Mouse (Mus musculus) limb, embryonic 14.5 days (tissue): ENCODE data around the gene Amph. TPM values are rescaled to one million over a fixed set of nuclear protein-coding genes. Genes with fewer than 3 reads are reported as not detected.

ENCODE experiments used
- ATAC-seq: fragments of 200-750 bp; cut with Nextera tagmentation; 2 replicates; pipeline ENCODE4 v1.8.0; 2017; ENCODE audit warnings: low read depth, moderate number of reproducible peaks, moderate TSS enrichment; ENCODE audit not compliant: low FRiP score
- DNase-seq: peaks from one replicate; pipeline ENCODE4 v3.0.0-alpha.2; 2015; ENCODE audit warnings: low spot score
- H3K27ac ChIP-seq: fragments of 300-500 bp; sonication (generic); replicated peaks from 2 replicates; pipeline ENCODE4 v1.5.1; 2014; ENCODE audit warnings: low read depth, mild to moderate bottlenecking, low read length, moderate library complexity, mixed read lengths
- H3K27me3 ChIP-seq: fragments of 300-500 bp; sonication (generic); 2 replicates; pipeline ENCODE4 v1.6.1; 2014; ENCODE audit warnings: low read length, mixed read lengths; ENCODE audit not compliant: control insufficient read depth, insufficient read depth
- H3K36me3 ChIP-seq: fragments of 300-500 bp; sonication (generic); 2 replicates; pipeline ENCODE4 v1.6.1; 2014; ENCODE audit warnings: mild to moderate bottlenecking, low read length, moderate library complexity, mixed read lengths; ENCODE audit not compliant: control insufficient read depth, insufficient read depth
- H3K4me1 ChIP-seq: fragments of 300-500 bp; sonication (generic); 2 replicates; pipeline ENCODE4 v1.6.1; 2014; ENCODE audit warnings: antibody characterized with exemption, low read length, mixed read lengths; ENCODE audit not compliant: control insufficient read depth, insufficient read depth
- H3K4me2 ChIP-seq: fragments of 300-500 bp; sonication (generic); replicated peaks from 2 replicates; pipeline ENCODE4 v1.6.1; 2014; ENCODE audit warnings: low read depth, mild to moderate bottlenecking, low read length, moderate library complexity; ENCODE audit not compliant: severe bottlenecking
- H3K4me3 ChIP-seq: fragments of 300-500 bp; sonication (generic); replicated peaks from 2 replicates; pipeline ENCODE4 v1.5.1; 2014; ENCODE audit warnings: low read length
- H3K9ac ChIP-seq: fragments of 300-500 bp; sonication (generic); 2 replicates; pipeline ENCODE4 v1.6.1; 2014; ENCODE audit warnings: mild to moderate bottlenecking, low read depth, low read length, moderate library complexity; ENCODE audit not compliant: severe bottlenecking
- H3K9me3 ChIP-seq: fragments of 300-500 bp; sonication (generic); 2 replicates; pipeline ENCODE4 v1.6.1; 2016; ENCODE audit warnings: low read length; ENCODE audit not compliant: control insufficient read depth
- POLR2A ChIP-seq: fragments of 200-500 bp; IDR thresholded peaks from 2 replicates; pipeline ENCODE4 v1.8.0; 2012; ENCODE audit warnings: inconsistent platforms, mild to moderate bottlenecking, moderate library complexity, borderline replicate concordance; ENCODE audit not compliant: insufficient read depth, insufficient read length; ENCODE audit errors: extremely low read depth
- WGBS: fragments of 180-500 bp; shearing (Covaris S2); extraction: QIAGEN DNeasy Blood & Tissue Kit; methylation state at CpG from one replicate; pipeline ENCODE4 v1.1.7; 2014; 5-methylcytosine and 5-hydroxymethylcytosine counted together
- polyA plus RNA-seq, 2 experiments: library from polyadenylated mRNA; depleted of rRNA in 1 of 2; stranded (reverse) in 1 of 2; unstranded in 1 of 2; fragments of >200 nt; fragmentation: Nextera tagmentation in 1 of 2; extraction: Ambion mirVana in 1 of 2; gene quantifications; 2 replicates each; pipeline versions ENCODE4 v1.2.1 to v1.2.3; 2012 to 2014

The Amph gene
- polyA plus RNA-seq, 2 experiments: 1.3 to 2.2 TPM

- no peak for ATAC-seq
- H3K9ac ChIP-seq: no peak overlapping the region
- 79% methylated on average over 5 of the region's 5 CpGs for WGBS
Measured at GRCm38 (mm10) chr13:19004406-19004805, 56.4 kb downstream of the Amph start.

GRCm38 (mm10) chr13:19008440-19008839 lies 60.4 kb downstream of the Amph start:
- no peak for TF ChIP-seq POLR2A
- Histone ChIP-seq H3K4me3 (no peak overlapping the region), H3K9ac (no peak overlapping the region), H3K27me3 (no peaks in the 10 kb centered on the region), H3K4me1 (no peaks in the 10 kb centered on the region), H3K9me3 (no peaks in the 10 kb centered on the region), H3K4me2 (no peak overlapping the region), H3K27ac (no peak overlapping the region), H3K36me3 (no peaks in the 10 kb centered on the region)
- no peak for ATAC-seq
- DNase-seq: no peak
- 79% methylated on average over 3 of the region's 3 CpGs for WGBS

More at GRCm38 (mm10) chr13:19004406-19004805, 56.4 kb downstream of the Amph start:
- TF ChIP-seq POLR2A: no peak
- Histone ChIP-seq H3K4me3 (no peak overlapping the region), H3K4me2 (no peak overlapping the region), H3K27me3 (no peaks in the 10 kb centered on the region), H3K27ac (no peak overlapping the region), H3K36me3 (no peaks in the 10 kb centered on the region), H3K4me1 (no peaks in the 10 kb centered on the region), H3K9me3 (no peaks in the 10 kb centered on the region)
- DNase-seq: no peak

GRCm38 (mm10) chr13:19014825-19015375 lies 66.9 kb downstream of the Amph start:
- WGBS: 91% methylated on average over 4 of the region's 4 CpGs
- ATAC-seq (no peak), DNase-seq (no peak)
- Histone ChIP-seq H3K36me3 (no peaks in the 10 kb centered on the region), H3K4me2 (no peak overlapping the region), H3K4me1 (no peaks in the 10 kb centered on the region), H3K27me3 (no peaks in the 10 kb centered on the region), H3K4me3 (no peak overlapping the region), H3K9ac (no peak overlapping the region), H3K9me3 (no peaks in the 10 kb centered on the region), H3K27ac (no peak overlapping the region)
- no peak for TF ChIP-seq POLR2A

DNA sequence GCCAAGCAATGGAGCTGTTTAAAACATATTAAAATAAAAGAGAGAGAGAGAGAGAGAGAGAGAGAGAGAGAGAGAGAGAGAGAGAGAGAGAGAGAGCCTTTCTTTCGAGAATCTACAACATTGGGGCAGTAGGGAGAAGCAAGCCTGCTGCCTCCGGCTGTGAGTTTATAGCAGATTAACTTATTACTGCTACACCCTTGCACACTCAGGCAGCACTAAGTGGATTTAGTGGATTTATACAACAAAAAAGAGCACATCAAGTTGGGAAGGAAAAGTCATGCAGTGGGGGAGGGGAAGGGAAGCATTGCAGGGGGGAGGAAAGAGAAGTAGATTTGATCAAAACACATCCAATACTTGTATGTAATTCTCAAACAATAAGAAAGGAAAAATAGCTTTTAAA lies 73.5 kb downstream of the Amph start:
- Histone ChIP-seq H3K4me2 (no peak overlapping the region), H3K4me1 (no peaks in the 10 kb centered on the region), H3K27me3 (no peaks in the 10 kb centered on the region), H3K36me3 (no peaks in the 10 kb centered on the region), H3K27ac (no peak overlapping the region), H3K9ac (no peak overlapping the region), H3K9me3 (no peaks in the 10 kb centered on the region), H3K4me3 (no peak overlapping the region)
- no peak for TF ChIP-seq POLR2A
- 61% methylated on average over 2 of the region's 2 CpGs for WGBS
- no peak for ATAC-seq
- no peak for DNase-seq

GRCm38 (mm10) chr13:19022310-19022709 lies 74.3 kb downstream of the Amph start:
- Histone ChIP-seq H3K36me3 (no peaks in the 10 kb centered on the region), H3K9me3 (no peaks in the 10 kb centered on the region), H3K27me3 (no peaks in the 10 kb centered on the region), H3K9ac (no peak overlapping the region), H3K27ac (no peak overlapping the region), H3K4me2 (no peak overlapping the region), H3K4me3 (no peak overlapping the region), H3K4me1 (no peaks in the 10 kb centered on the region)
- ATAC-seq (no peak), DNase-seq (no peak)
- WGBS: 76% methylated on average over 3 of the region's 3 CpGs
- no peak for TF ChIP-seq POLR2A

DNA sequence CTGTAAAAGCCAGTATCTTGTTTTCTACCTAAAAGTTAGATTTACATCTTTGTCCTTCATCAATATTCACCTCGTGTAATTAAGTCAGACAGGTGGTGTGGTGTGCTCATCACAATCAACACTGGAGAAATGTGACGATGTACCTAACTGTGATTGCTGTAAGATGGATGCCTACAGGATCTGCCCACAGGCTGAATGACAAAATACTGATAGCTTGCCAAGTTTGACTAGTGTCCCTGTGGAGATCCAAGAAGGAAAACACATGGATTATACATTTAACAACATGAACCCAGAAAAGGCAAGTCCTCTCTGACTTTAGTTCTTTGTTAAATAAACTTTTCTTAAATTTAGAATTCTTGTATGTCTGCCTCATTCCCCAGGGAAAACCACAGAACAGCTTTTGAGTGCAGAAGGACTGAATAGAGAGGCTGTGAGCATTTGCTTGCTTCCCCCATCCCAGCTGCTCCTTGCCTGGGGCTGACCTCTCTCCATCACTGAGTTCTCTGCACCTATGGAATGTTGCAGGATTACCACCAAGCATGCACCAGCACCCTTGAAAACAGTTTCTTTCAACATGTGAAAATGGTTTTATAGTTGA lies 77.2 kb downstream of the Amph start:
- H3K4me1 ChIP-seq: no peaks in the 10 kb centered on the region
- H3K9me3 ChIP-seq: no peaks in the 10 kb centered on the region
- DNase-seq: no peak
- TF ChIP-seq POLR2A: no peak
- H3K36me3 ChIP-seq: no peaks in the 10 kb centered on the region
- H3K4me2 ChIP-seq: no peak overlapping the region
- no peaks in the 10 kb centered on the region for H3K27me3 ChIP-seq
- no peak overlapping the region for H3K9ac ChIP-seq
- ATAC-seq: no peak
- no peak overlapping the region for H3K27ac ChIP-seq
- H3K4me3 ChIP-seq: no peak overlapping the region
- 72% methylated on average over 2 of the region's 2 CpGs for WGBS
